In the genomic region with DNA sequence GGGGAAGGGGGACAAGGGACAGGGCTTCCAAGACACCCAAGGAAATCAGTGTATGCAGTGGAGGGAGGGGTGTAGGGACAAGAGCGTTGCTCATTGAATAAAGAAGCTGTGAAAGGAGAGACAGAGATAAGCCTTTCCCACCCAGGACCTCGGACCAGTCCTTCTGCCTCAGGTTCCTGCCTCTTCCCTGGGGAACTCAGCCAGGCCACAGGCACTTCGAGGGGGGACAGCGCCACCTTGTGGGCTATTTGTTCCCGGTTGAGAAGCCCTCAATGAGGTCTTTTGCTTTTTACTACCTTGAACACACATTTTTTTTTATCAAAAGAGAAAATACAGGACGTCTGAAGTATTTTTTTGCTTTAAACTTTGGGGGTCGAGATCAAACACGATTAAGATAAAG, we compare ENCODE assay signal across 8 mouse cellular contexts.
DNase-seq lines count a peak whose midpoint lies in the region; ATAC-seq and TF ChIP-seq lines count a peak whose summit lies in the region.

No protein-coding gene starts in this region.

- H3K27ac ChIP-seq in heart, adult 2 months = no peak overlapping the region
- no peak overlapping the region for H3K27ac ChIP-seq in heart, embryonic 11.5 days (ENCODE audit: low read depth, low read length)
- H3K27ac ChIP-seq in bone marrow macrophage, adult 2 months (ENCODE audit: insufficient read depth, low read depth, low read length) = no peak overlapping the region
- H3K27ac ChIP-seq in intestine, embryonic 15.5 days = no peak overlapping the region
- no peak overlapping the region for H3K27ac ChIP-seq in left cerebral cortex, adult 2 months
- H3K27ac ChIP-seq in midbrain, postnatal 0 days (ENCODE audit: low read depth, low read length) = no peak overlapping the region
- no peak overlapping the region for H3K27ac ChIP-seq in testis, adult 2 months (ENCODE audit: control insufficient read depth, insufficient read depth, low read depth, low read length)

- no peak overlapping the region for H3K4me2 ChIP-seq in heart, embryonic 11.5 days
- no peak overlapping the region for H3K4me2 ChIP-seq in intestine, embryonic 15.5 days (replicated peaks)
- H3K4me2 ChIP-seq in midbrain, postnatal 0 days (ENCODE audit: low read depth, low read length, poor library complexity, severe bottlenecking) = no peak overlapping the region

- H3K4me3 ChIP-seq in heart, adult 2 months = no peak overlapping the region
- H3K4me3 ChIP-seq in heart, embryonic 11.5 days (ENCODE audit: low read depth, low read length) = no peak overlapping the region
- H3K4me3 ChIP-seq in bone marrow macrophage, adult 2 months (ENCODE audit: insufficient read depth, low read length) = no peak overlapping the region
- no peak overlapping the region for H3K4me3 ChIP-seq in intestine, embryonic 15.5 days (replicated peaks)
- H3K4me3 ChIP-seq in left cerebral cortex, adult 2 months = no peak overlapping the region
- no peak overlapping the region for H3K4me3 ChIP-seq in midbrain, postnatal 0 days (ENCODE audit: low read depth, low read length)
- no peak overlapping the region for H3K4me3 ChIP-seq in testis, adult 2 months (ENCODE audit: control insufficient read depth, low read depth, low read length)

- no peak overlapping the region for H3K9ac ChIP-seq in heart, adult 2 months (ENCODE audit: low read depth, low read length)
- no peak overlapping the region for H3K9ac ChIP-seq in heart, embryonic 11.5 days (ENCODE audit: low read depth, low read length)
- no peak overlapping the region for H3K9ac ChIP-seq in intestine, embryonic 15.5 days
- no peak overlapping the region for H3K9ac ChIP-seq in midbrain, postnatal 0 days (replicated peaks; ENCODE audit: low read length, poor library complexity, severe bottlenecking)

- WGBS in heart, adult 2 months = 12% methylated on average over 8 of the region's 8 CpGs
- WGBS in heart, embryonic 11.5 days (ENCODE audit: insufficient replicate concordance) = 4% methylated on average over 8 of the region's 8 CpGs
- WGBS in intestine, embryonic 15.5 days = 8% methylated on average over 8 of the region's 8 CpGs
- 4% methylated on average over 8 of the region's 8 CpGs for WGBS in midbrain, postnatal 0 days

- intact Hi-C loops in heart, adult 2 months (cut with DNase I) = loop anchor here (2.0 kb wide), 2 partner anchors 135 to 143 kb away; no protein-coding TSS in a partner anchor
- intact Hi-C loops in left cerebral cortex, adult 2 months (cut with DNase I) = loop anchor here (1.0 to 5.0 kb wide), 3 partner anchors 135 to 207 kb away; no protein-coding TSS in a partner anchor

- H3K36me3 ChIP-seq in heart, adult 2 months (ENCODE audit: control insufficient read depth, insufficient read depth, low read length) = no peaks in the 10 kb centered on the region
- H3K36me3 ChIP-seq in heart, embryonic 11.5 days (ENCODE audit: control insufficient read depth, insufficient read depth, low read length) = no peaks in the 10 kb centered on the region
- H3K36me3 ChIP-seq in intestine, embryonic 15.5 days = no peaks in the 10 kb centered on the region
- no peaks in the 10 kb centered on the region for H3K36me3 ChIP-seq in midbrain, postnatal 0 days (ENCODE audit: insufficient read depth, low read length)
- no peaks in the 10 kb centered on the region for H3K36me3 ChIP-seq in testis, adult 2 months (ENCODE audit: control insufficient read depth, insufficient read depth, low read length)

- no peak for TF ChIP-seq POLR2A in heart, adult 2 months (IDR thresholded peaks at IDR 0.05; ENCODE audit: insufficient read depth, low read depth, low read length)
- TF ChIP-seq POLR2A in bone marrow macrophage, adult 2 months (IDR thresholded peaks at IDR 0.05; ENCODE audit: borderline replicate concordance, low read depth, low read length) = no peak
- no peak for TF ChIP-seq POLR2A in testis, adult 2 months (IDR thresholded peaks at IDR 0.05; ENCODE audit: control insufficient read depth, low read depth, low read length)

- H3K4me1 ChIP-seq in heart, adult 2 months (ENCODE audit: control insufficient read depth, insufficient read depth, low read length) = no peaks in the 10 kb centered on the region
- no peaks in the 10 kb centered on the region for H3K4me1 ChIP-seq in heart, embryonic 11.5 days (ENCODE audit: control insufficient read depth, insufficient read depth, low read length)
- no peaks in the 10 kb centered on the region for H3K4me1 ChIP-seq in bone marrow macrophage, adult 2 months (ENCODE audit: control insufficient read depth, insufficient read depth, low read length)
- peaks cover 10% of the 10 kb centered on the region; the same call in 1 of the 2 replicates for H3K4me1 ChIP-seq in intestine, embryonic 15.5 days (replicated peaks)
- H3K4me1 ChIP-seq in midbrain, postnatal 0 days (ENCODE audit: insufficient read depth, low read length) = peaks cover 12% of the 10 kb centered on the region
- peaks cover 3% of the 10 kb centered on the region; the same call in 1 of the 2 replicates for H3K4me1 ChIP-seq in testis, adult 2 months (ENCODE audit: control insufficient read depth, insufficient read depth, low read length)

- no peaks in the 10 kb centered on the region for H3K79me2 ChIP-seq in heart, adult 2 months (replicated peaks; ENCODE audit: control insufficient read depth, insufficient read depth, low read length)

- no peaks in the 10 kb centered on the region for H3K27me3 ChIP-seq in heart, adult 2 months (ENCODE audit: control insufficient read depth, insufficient read depth, low read length)
- no peaks in the 10 kb centered on the region for H3K27me3 ChIP-seq in heart, embryonic 11.5 days (ENCODE audit: control insufficient read depth, insufficient read depth, low read length)
- no peaks in the 10 kb centered on the region for H3K27me3 ChIP-seq in intestine, embryonic 15.5 days (replicated peaks)
- H3K27me3 ChIP-seq in midbrain, postnatal 0 days (ENCODE audit: insufficient read depth, low read length) = peaks cover 4% of the 10 kb centered on the region; the same call in 1 of the 2 replicates
- H3K27me3 ChIP-seq in testis, adult 2 months (ENCODE audit: control insufficient read depth, insufficient read depth, low read length) = no peaks in the 10 kb centered on the region

- peak; percentile 85 for TF ChIP-seq CTCF in heart, adult 2 months (IDR thresholded peaks at IDR 0.05)
- peak; percentile 71 for TF ChIP-seq CTCF in bone marrow macrophage, adult 2 months (IDR thresholded peaks at IDR 0.05; ENCODE audit: low read depth, low read length)
- peak; percentile 89 for TF ChIP-seq CTCF in left cerebral cortex, adult 2 months (IDR thresholded peaks at IDR 0.05)
- TF ChIP-seq CTCF in midbrain, postnatal 0 days (IDR thresholded peaks at IDR 0.05) = peak; percentile 76
- peak; percentile 77; the same call in 1 of the 2 replicates for TF ChIP-seq CTCF in testis, adult 2 months (IDR thresholded peaks at IDR 0.05; ENCODE audit: control insufficient read depth, insufficient read depth, insufficient replicate concordance, low read depth, low read length)

- no peak for TF ChIP-seq EP300 in heart, adult 2 months (IDR thresholded peaks at IDR 0.05; ENCODE audit: insufficient read depth, low read depth, low read length)

- ATAC-seq in heart, embryonic 11.5 days (replicated peaks; ENCODE audit: insufficient number of reproducible peaks, low FRiP score, low TSS enrichment) = no peak
- peak; percentile 55 for ATAC-seq in intestine, embryonic 15.5 days
- ATAC-seq in midbrain, postnatal 0 days (ENCODE audit: low FRiP score) = no peak

- no peaks in the 10 kb centered on the region for H3K9me3 ChIP-seq in heart, embryonic 11.5 days (replicated peaks; ENCODE audit: control insufficient read depth, low read length)
- H3K9me3 ChIP-seq in intestine, embryonic 15.5 days = no peaks in the 10 kb centered on the region
- no peaks in the 10 kb centered on the region for H3K9me3 ChIP-seq in midbrain, postnatal 0 days (ENCODE audit: low read length)

- peak; percentile 52 to 73 for DNase-seq in heart, adult 2 months
- DNase-seq in fibroblast of lung, adult 2 months (ENCODE audit: low read depth) = peak; percentile 19
- peak; percentile 80 to 88 for DNase-seq in left cerebral cortex, adult 2 months (ENCODE audit: extremely low spot score in 1 of 2, low spot score in 2 of 2)
- DNase-seq in midbrain, postnatal 0 days (ENCODE audit: low spot score) = peak; percentile 59

Comparison
In these comparisons a context has a peak if more than half of its experiments do, and no peak if none do; other contexts are left out.
1. DNase-seq: peak in every context shown above with its lines; median percentile 84 in left cerebral cortex, adult 2 months; 62 in heart, adult 2 months; 59 in midbrain, postnatal 0 days; 19 in fibroblast of lung, adult 2 months.